Mouse (Mus musculus) kidney, adult 11 months (tissue): ENCODE measurements at regions not wholly inside any gene's neighbourhood (a gene's known extent, or its start where the extent isn't known, plus 50 kb on each side); places are given as distances from the start of the nearest gene placed in this dataset.

Source experiments
- DNase-seq: peaks from one replicate; pipeline ENCODE4 v3.0.0; 2022

DNA sequence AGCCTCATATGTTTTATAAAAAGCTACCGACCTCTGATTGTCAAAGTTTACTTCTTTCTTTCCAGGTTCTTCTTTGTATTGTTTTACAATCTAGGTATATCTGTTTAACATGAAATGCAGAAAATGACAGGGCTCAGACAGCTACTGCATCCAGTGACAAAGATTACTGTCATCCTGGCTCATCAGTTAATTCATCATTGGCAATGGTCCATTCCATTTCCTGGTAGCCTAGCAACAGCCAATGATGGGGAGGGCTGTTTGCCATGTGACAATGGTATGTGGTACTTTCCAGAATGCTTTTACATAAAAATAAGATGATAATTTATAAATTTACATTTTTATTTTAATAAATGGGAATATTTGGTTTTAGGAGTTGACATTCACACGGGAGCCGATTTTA is 630.9 kb downstream of the Bcl11a start:
- no peak for DNase-seq

DNA sequence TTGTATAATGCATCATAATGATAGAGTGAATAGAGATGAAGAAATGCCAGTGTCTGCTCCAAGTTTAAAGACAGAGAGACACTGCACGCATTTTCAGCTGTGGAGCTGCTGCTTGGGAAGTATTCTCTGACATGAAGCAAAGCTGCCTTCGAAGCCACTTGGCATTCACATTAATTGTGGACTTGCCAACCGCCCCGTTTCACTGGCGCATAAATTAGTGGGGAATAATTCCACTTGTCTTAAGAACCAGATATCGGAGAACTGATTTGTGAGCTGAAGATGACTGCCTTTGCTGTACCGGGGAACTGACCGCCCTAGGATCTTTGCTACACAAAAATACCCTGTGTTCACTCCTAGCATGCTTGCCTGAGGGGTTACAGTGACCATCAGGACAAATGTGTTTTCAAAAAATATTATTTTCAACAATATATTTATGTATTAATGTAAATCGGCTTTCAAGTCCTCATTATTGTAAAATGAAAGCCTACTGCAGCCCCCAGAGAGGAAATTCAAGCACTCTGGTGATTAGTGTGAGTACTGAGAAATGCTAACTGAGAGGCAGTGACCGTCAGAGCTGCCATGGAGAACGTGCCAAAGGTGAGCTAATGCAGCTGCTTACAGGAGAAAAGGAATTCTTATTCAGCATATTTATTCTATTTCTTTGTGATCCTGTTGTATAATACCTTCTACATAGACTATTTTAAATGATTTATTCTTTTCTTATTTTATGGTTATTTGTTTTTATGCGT is 638.9 kb downstream of the Bcl11a start:
- DNase-seq: no peak

DNA sequence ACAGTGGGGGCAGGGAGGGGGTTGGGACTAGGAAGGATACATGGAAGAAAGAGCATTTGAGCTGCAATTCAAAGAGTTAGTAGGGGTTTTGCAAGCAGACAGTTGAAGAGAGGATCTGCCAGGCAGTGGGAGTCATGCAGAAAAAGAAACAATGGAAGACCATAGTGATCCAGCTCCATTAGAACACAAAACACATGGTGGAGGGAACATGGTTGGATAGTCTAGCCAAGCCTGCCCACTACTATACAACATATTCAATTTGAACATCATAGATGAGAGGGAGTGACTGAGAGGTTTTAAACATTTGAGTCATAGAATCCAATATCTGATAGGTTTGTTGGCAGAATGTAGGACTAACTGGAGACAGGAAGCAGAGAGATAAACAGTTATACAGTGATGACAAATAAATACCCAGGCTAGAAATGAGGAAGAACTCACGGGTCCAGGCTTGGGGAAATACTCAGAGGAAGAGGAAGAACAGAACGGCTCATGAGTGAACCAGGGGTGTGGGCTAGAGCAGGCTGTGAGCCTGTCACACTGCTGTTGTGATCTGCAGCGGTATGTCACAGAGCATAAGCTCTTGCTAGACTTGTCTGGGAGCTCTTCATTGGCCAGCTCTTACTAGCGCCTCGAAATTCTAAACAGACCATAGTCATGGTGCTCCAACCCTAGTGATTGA is 646.5 kb downstream of the Bcl11a start:
- DNase-seq: no peak

DNA sequence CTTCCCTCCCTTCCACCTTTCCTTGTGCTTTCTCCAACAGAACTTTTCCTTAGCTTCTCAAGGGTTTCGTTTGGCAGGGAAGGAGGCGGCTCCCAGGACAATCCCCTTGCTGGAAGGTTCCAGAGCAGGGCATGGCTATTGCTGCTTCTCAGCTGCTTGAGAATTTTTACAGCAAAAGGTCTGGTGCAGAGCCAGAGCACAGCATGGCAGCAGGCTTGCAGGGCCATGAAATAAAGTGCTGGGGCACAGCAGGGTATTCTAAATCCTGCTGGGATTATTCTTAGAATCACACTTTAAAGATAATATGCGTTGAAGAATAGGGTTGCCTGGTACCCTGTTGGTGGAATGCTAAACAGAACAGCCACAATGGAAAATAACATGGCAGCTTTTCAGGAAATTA is 648.5 kb downstream of the Bcl11a start:
- no peak for DNase-seq

DNA sequence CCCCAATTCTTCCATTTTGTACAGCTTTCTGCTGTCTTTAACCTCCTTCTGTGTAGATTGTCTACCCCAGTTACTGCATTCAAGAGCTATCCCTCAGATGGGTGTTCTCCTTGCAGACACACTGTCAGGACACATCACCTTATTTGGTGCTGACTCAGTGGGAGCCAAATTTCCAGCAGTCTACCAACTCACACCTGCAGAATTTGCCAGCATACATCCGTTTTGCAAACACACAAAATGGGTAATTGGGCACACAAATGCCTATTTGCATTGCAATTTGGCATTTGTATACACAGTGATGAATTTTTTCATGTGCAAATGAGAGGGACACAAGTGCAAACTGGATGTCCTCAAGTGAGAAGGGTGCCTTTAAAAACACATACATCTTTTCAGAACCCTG is 649.5 kb downstream of the Bcl11a start:
- no peak for DNase-seq

DNA sequence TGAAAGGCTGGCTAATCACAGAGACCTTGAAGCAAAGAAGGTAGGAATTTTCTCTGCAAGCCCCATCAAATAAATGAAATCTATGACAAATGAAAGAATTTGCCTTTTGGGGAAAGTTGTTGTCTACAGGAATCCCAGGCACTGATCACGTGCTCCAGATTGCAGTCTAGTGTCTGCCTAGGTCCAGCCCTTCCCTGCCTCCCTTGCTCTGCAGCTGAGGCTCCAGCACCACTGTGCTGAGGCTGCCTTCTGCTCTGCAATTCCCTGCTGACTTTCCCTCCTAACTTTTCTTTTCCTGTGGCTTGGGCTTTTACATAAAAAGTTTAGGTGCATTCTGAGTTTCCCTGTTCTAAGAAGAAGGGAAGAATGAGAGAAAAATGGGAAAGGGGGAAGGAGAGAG is 653.6 kb downstream of the Bcl11a start:
- no peak for DNase-seq

DNA sequence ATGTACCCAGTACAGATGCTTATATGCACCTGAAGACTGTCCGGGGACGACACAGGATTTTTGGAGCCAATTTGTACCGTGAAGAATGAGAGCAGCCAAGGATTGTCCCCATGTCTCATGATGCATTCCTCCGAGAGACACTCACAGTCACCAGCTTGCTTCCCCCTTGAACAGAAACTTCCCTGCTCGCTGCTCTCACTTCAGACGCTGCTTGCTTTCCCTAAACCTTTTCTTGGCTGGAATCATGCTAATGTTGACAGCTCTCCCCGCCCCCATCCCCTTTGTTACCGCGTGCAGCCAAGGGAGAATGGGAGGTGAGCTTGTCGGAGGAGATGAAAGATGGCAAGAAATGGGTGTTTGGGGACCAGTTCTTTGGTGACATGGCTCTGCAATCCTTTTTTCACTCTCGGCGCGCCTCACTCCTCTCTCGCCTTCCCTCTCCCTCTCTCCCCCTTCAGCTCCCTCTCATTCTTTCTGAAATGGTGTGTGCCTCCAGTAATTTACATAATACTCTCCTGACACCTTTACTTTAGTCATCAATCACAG is 661.9 kb downstream of the Bcl11a start:
- no peak for DNase-seq

DNA sequence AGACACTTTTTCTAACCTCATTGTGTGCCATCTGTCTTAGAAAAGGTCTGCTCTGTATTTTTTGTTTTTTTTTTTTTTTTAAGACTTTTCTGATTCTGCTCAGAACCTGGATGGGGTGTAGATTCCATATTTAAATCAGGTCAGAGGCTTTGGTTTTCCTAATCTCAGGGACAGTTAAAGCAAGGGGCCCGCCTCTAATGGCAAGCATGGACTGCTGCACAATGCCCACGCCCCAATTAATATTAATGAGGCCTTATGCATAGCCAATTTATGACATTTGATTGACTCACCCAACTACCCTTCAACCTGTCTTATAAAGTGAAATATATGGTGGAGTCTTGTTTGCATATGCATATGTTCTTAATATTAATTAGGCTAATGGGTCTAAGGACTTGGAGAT is 662.6 kb downstream of the Bcl11a start:
- DNase-seq: no peak

DNA sequence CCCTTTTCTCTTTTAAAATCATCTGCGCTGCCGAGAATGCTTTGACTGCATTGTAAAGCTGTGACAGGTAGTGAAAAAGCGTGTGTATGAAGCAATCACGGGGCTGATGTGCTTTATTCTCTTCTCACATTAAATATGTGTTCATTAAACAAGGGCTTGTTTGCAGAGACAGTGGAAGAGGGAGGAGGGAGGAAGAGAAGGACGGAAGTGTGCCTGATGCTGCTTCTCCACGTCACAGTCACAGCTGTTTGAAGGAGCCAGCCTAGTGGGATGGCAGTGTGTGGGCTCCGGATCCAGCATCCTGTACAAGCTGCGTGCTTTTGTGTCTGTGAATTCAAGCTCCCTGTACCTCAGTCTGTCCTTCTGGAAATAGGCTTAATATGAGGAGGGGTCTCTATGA is 664.7 kb downstream of the Bcl11a start:
- DNase-seq: no peak

DNA sequence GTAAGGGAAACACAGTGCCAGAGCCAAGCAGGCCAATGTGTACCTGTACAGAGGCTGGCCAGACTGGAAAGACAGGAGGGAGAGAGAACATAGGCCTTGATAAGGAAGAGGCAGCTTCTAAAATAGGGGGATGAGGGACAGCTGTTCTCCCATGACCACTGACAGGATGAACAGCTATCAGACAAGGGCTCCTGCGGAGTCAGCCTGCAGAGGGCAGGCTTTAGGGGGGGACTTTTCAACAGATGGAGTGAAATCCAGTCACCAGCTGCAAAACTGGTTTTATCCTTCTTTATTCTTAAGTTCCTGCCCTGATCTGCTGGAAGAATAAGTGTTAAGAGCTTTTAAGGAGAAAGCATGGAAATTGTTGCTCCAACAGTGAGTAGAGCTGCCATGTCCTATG is 665.6 kb downstream of the Bcl11a start:
- DNase-seq: no peak

DNA sequence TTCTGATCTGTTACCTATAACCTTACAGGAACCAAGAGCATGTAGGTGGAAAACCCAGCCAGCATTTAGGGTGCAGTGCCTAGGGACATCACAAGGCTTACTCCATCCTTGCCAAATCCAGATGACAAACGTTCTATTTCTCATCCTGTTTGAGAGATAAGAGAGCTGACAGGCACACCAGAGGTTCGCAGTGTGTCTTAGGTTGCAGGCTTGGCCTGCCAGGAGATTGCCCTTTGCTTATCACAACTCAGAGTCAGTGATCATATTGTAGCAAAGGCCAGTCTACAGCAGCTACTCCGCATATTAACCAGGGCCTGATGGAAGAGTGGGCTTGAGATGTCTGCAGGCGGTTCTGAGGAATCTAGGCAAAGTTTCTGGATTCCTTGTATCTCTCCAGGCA is 668.0 kb downstream of the Bcl11a start:
- DNase-seq: no peak

DNA sequence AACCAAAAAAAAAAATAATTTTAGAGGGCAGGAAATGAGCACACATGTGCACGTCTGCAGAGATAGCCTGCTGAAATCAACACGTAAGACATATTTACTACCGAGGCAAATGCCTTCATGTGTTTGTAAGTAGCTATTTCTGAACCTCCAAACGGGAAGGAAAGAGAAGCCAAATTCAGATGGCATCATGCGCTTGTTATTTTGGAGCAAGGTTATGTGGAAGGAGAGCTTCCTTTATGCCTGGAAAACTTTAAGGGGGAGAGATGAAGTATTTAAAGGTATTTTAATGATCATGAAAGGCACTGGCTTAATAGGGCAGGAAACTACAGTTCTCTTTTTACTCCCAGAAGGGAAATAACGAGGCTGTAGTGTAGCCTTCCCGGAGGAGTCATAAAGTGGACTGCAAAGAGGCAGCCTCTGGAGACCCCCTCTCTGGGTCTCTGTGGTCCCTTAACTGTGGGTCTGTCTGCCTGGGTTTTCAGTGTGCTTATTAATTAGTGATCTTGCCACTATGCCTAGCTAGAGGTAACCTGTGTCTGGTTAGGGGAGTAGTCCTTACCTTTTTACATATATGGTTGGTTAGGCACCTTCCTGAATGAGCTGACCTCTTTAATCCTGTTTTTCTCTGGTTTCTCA is 672.4 kb downstream of the Bcl11a start:
- no peak for DNase-seq

DNA sequence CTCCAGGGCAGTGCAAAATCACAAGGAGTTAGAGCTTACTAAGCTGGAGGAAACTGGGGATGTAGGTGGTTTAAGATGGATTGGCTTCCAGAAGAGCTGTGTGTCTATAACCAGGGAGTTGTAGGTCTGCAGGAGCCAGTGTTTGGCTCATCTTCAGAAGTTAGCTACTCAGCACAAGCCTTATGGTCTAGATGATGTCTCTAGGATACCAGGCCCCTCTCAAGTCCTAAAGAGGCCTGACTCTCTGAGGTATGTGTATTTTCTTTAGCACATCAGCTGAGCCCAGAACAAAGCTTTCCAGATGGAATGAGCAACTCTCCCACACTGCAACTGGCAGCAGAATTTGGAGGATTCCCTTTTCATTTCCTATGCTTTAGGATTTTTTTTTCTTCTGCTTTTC is 680.3 kb downstream of the Bcl11a start:
- no peak for DNase-seq

DNA sequence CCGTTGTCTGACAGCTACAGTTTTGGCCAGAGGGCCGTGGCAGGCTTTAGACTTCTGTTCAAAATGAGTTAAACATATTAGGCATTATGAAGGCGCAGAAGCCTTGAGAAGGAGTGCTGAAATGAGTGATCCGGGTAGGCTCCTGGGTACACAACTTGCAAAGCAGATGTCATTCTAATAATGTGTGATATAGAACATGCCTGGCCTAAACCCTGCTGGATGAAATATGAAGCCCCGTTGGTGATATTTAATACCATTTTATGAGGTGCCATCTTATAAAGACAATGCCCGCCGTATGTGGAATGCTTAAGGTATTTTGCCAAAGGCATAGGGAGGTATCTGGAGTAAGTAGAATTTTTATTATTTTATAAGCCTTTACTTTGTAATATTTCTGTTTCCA is 705.6 kb downstream of the Bcl11a start:
- DNase-seq: no peak

DNA sequence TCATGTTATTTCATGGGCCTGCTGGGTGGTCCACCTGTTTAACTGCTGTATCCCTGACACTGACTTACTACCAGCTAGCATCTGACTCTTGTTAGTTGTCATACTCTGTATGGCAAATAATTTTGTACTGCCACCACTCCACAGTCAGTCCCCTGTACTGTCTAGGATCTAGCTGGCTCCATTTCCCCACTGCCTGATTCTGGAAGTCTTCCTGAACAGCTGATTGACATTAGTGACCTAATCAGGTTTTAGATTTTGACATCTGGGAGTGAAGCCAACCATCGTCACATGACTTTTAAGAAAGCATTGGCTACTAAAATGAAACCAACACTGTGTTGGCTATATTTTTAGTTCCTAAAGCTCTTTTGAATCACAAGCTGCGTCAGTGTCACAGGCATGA is 711.3 kb downstream of the Bcl11a start:
- DNase-seq: no peak

DNA sequence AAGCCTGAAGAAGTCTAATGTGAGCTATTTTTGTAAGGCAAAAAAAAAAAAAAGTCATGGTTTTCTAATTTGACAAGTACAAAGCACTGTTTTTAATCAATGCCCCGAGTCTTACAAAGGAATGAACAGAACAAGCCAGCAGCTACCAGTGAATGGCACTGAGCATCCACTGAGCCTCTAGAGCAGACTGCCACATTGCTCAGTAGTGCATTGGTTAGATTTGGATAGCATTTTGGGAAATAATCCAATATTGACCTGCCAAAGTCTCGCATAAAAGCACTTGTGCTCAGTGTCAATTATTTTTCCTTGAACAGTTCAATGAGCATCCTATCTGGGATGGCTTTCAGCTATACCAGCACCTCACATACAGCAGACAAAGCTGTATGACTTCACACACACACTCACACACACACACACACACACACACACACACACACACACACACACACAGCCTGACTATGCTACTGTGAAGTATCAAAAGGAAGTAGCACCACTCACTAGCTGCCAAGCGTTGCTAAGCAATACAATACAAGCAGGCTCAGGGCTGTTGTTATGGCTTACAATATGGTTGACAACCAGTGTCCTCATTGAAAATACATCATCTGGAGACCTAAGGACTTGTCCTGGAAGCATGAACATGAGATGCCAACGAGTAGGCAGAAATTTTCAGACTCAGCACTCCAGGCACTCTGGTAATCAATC is 717.8 kb downstream of the Bcl11a start:
- DNase-seq: no peak

DNA sequence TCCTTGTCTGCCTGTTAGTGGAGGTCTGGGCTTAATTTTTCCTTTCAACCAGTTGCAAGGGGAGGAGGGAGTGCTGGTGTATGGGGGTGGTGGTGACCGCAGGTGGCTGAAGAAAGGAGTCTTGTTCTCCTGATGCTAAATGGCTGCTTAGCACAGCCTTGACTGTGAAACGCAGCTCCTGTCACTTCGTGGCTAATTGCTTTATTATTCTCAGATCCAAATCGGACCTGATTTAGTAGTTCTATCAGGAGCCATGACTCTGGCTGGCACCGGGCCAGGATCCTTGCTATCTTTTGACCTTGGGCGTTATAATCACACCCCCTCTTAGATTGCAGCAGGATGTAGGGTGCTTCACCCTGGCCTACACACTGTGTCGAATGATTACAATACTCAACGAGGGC is 726.8 kb downstream of the Bcl11a start:
- DNase-seq: no peak

DNA sequence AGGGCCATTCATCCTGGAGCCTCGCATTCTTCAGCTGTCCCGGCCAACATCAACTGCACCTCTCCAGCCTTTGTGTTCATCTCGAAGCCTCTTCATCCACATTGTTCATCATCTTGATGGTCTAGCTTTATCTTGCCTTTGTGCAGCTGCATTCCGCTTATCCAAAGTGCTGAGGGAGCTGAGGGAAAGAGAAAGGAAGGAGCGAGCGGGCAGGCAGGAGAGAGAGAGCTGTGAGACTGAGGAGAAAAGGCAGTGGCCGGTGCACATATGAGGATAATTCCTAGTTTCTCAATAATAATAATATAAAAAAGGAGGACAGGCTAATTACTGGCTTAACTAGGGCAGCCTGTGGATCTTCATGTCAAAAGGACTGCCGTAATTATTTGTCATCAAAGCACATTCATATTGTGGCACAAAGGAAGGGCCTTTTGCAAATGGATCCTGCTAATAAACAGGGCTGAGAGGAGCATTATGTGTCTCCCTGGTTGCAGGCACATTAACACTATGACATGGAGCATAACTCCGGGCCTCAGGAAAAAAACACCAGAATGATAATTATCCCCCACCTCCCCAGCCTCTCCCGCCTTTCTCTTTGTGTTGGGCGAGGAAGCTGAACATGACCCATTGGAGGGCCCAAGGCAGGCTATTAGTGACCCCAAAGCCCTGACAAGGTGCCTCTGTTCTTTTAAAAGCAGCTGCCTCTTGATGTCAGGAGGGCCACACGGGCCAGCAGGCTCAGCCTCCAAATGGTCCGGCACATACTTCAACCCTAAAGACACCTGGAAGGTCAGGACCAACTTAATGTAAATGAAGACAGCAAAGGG is 751.9 kb downstream of the Bcl11a start:
- DNase-seq: no peak

DNA sequence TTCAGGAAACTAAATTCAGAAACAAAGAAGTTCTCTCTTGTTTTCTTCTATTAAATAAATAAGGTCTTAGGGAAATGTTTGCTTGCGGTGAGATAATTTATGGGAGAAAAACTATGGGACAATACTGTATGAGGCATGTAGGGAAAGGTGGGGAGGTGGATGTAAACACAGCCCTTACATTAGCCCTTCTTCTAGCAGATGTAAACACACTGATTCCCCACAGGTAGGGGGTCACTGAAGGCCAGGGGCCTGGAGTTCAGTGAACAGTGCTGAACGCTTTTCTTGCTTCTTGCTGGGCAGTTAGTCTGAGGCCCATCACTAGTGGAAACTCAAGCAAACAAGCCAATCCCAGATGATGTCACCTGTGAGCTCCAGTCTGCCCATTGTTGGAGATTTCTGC is 752.6 kb downstream of the Bcl11a start:
- no peak for DNase-seq

DNA sequence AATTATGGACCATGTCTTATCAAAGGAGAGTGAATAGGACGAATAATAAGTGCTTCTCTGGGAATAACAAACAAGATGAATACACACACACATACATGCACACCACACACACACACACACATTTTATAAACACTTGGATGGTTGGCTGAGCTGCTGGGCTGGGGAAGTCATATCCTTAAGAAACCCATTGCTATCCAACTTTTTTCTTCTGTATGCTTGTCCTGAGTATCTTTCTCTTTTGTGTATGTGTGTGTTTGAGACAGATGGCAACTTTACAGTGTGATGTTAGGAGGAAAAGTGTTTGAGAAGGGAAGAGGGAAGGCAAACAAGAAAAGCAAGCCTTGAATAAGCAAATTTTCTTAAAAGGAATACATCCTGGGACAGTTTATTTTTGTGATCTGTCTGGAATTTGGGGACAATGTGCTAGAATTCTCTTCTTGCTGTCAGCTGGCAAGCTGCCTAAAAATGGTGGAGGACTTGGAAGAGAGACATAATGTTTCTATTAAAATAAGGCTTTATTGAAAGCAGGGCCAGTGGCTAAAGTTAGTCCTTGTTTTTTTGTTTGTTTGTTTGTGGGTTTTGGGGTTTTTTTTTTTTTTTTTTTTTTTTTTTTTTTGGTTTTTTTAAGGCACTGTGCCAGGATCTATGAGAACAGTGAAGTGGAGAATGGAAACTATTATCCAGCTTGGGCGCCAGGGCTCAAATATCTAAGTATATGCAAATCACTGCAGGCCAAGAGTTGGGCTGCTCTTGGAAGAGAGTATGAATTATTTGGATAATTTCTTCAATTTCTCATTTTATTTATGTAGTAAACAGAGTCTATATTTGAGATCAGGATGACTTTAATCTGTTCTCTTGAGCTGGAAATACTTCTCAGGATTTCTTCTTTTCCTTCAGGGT is 766.2 kb downstream of the Bcl11a start:
- DNase-seq: no peak

DNA sequence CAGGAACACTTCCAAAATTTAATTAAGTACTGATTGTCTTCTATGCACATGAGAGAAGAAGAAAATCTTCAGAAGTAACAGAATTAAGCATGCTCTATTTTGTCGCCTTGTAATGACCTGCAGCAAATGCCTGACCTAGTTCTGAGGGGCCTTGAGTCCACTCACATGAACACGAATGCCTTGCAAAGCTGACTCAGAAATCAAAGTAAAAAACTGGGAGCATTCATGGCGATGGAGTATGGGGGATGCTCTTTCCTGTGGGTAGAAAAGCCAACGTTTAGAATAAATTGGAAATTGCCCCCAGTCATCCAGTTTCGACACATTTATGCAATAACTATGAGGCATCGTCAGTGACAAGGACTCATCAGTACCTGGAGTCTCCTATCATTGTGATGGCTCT is 779.1 kb downstream of the Bcl11a start:
- no peak for DNase-seq

DNA sequence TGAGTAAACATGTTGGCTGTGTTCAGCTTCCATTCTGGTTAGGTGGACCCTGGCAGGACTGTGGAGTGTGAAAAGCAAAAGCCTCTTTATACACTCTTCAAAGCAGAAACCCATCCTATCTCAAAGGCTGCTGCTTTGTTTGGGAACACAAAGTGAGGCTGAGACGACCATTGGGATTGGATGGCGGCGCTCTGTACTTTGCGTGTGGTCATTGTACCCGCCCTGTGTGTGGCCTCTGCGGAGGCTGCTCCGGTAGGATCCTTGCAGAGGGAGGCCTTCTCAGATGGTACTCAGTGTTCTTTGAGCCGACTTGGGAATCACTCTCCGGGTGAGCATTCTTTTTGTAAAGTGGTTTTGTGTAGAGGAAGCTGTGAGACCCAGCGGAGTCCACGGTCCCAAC is 786.8 kb downstream of the Bcl11a start:
- no peak for DNase-seq
